Mouse (Mus musculus) embryonic facial prominence, embryonic 14.5 days (tissue): ENCODE data around the gene Prss12. TPM values are rescaled to one million over a fixed set of nuclear protein-coding genes. Genes with fewer than 3 reads are reported as not detected.
A peak's percentile ranks its signal among the peaks of the same experiment; 100 is the strongest.

Source experiments
- ATAC-seq: fragments of 200-750 bp; cut with Nextera tagmentation; 2 replicates; pipeline ENCODE4 v1.8.0; 2017; ENCODE audit warnings: low read depth, moderate number of reproducible peaks, moderate TSS enrichment
- DNase-seq: peaks from one replicate; pipeline ENCODE4 v3.0.0-alpha.2; 2015; ENCODE audit warnings: low spot score
- H3K27ac ChIP-seq: fragments of 300-500 bp; sonication (generic); replicated peaks from 2 replicates; pipeline ENCODE4 v1.5.1; 2014; ENCODE audit warnings: low read depth, mild to moderate bottlenecking, low read length, moderate library complexity
- H3K27me3 ChIP-seq: fragments of 300-500 bp; sonication (generic); replicated peaks from 2 replicates; pipeline ENCODE4 v1.6.1; 2014; ENCODE audit warnings: low read length; ENCODE audit not compliant: control insufficient read depth, insufficient read depth
- H3K36me3 ChIP-seq: fragments of 300-500 bp; sonication (generic); 2 replicates; pipeline ENCODE4 v1.6.1; 2014; ENCODE audit warnings: low read length, mixed read lengths; ENCODE audit not compliant: control insufficient read depth, insufficient read depth
- H3K4me1 ChIP-seq: fragments of 300-500 bp; sonication (generic); 2 replicates; pipeline ENCODE4 v1.6.1; 2014; ENCODE audit warnings: antibody characterized with exemption, low read length; ENCODE audit not compliant: control insufficient read depth, insufficient read depth
- H3K4me2 ChIP-seq: fragments of 300-500 bp; sonication (generic); 2 replicates; pipeline ENCODE4 v1.6.1; 2014; ENCODE audit warnings: low read depth, mild to moderate bottlenecking, low read length, moderate library complexity, mixed read lengths
- H3K4me3 ChIP-seq: fragments of 300-500 bp; sonication (generic); 2 replicates; pipeline ENCODE4 v1.5.1; 2014; ENCODE audit warnings: low read depth, mild to moderate bottlenecking, low read length
- H3K9ac ChIP-seq: fragments of 300-500 bp; sonication (generic); 2 replicates; pipeline ENCODE4 v1.6.1; 2014; ENCODE audit warnings: low read depth, mild to moderate bottlenecking, low read length, moderate library complexity, mixed read lengths
- H3K9me3 ChIP-seq: fragments of 300-500 bp; sonication (generic); 2 replicates; pipeline ENCODE4 v1.6.1; 2016; ENCODE audit warnings: low read length; ENCODE audit not compliant: control insufficient read depth
- WGBS: fragments of 180-500 bp; shearing (Covaris S2); extraction: QIAGEN DNeasy Blood & Tissue Kit; methylation state at CpG from one replicate; pipeline ENCODE4 v1.1.7; 2014; 5-methylcytosine and 5-hydroxymethylcytosine counted together
- polyA plus RNA-seq: library from polyadenylated mRNA; unstranded; fragments of >200 nt; fragmentation: Nextera tagmentation; extraction: Ambion mirVana; gene quantifications from 2 replicates; pipeline ENCODE4 v1.2.1, GENCODE M21; 2014

Prss12 gene
- 27.9 and 30.2 TPM in 2 replicates for polyA plus RNA-seq

GRCm38 (mm10) chr3:123446708-123447537 is at the start of gene Prss12:
Gene Prss12, plus strand, starts transcription at chr3:123446913.
- Histone ChIP-seq H3K27me3 (peaks cover 13% of the 10 kb centered on the region), H3K4me3 (peak within 1 kb of the TSS; percentile 79), H3K4me2 (peak within 1 kb of the TSS; percentile 99), H3K9ac (peak within 1 kb of the TSS; percentile 74), H3K4me1 (peaks cover 9% of the 10 kb centered on the region), H3K9me3 (no peaks in the 10 kb centered on the region), H3K27ac (peak within 1 kb of the TSS; percentile 29), H3K36me3 (no peaks in the 10 kb centered on the region)
- WGBS, result 1% methylated on average over 35 of the region's 84 CpGs
- ATAC-seq (peak; percentile 70), DNase-seq (peak; percentile 31)

GRCm38 (mm10) chr3:123397562-123398481 is 48.9 kb upstream of the Prss12 start:
- Histone ChIP-seq H3K4me3 (no peak overlapping the region), H3K36me3 (no peaks in the 10 kb centered on the region), H3K4me2 (no peak overlapping the region), H3K4me1 (peaks cover 4% of the 10 kb centered on the region; the same call in 1 of the 2 replicates), H3K27ac (peak overlapping the region; percentile 75), H3K9me3 (no peaks in the 10 kb centered on the region), H3K27me3 (no peaks in the 10 kb centered on the region), H3K9ac (no peak overlapping the region)
- WGBS, result 41% methylated on average over 9 of the region's 9 CpGs
- ATAC-seq (peak; percentile 88), DNase-seq (peak; percentile 90)

- Histone ChIP-seq H3K4me1 (no peaks in the 10 kb centered on the region), H3K36me3 (no peaks in the 10 kb centered on the region), H3K27ac (no peak overlapping the region), H3K9ac (no peak overlapping the region), H3K27me3 (no peaks in the 10 kb centered on the region), H3K9me3 (no peaks in the 10 kb centered on the region), H3K4me2 (no peak overlapping the region), H3K4me3 (no peak overlapping the region)
- ATAC-seq (no peak), DNase-seq (no peak)
- WGBS, result 78% methylated on average over 3 of the region's 3 CpGs
Observed at GRCm38 (mm10) chr3:123404945-123405344, 41.8 kb upstream of the Prss12 start.

GRCm38 (mm10) chr3:123411821-123412578 is 34.7 kb upstream of the Prss12 start:
- DNase-seq, result no peak
- no peak for ATAC-seq
- Histone ChIP-seq H3K4me3 (no peak overlapping the region), H3K27me3 (no peaks in the 10 kb centered on the region), H3K4me2 (no peak overlapping the region), H3K9ac (no peak overlapping the region), H3K27ac (no peak overlapping the region), H3K36me3 (no peaks in the 10 kb centered on the region), H3K4me1 (no peaks in the 10 kb centered on the region), H3K9me3 (no peaks in the 10 kb centered on the region)
- WGBS, result 76% methylated on average over 6 of the region's 6 CpGs

GRCm38 (mm10) chr3:123413173-123413572 is 33.5 kb upstream of the Prss12 start:
- no peaks in the 10 kb centered on the region for H3K4me1 ChIP-seq
- ATAC-seq (no peak), DNase-seq (no peak)
- no peaks in the 10 kb centered on the region for H3K27me3 ChIP-seq
- no peaks in the 10 kb centered on the region for H3K9me3 ChIP-seq
- no peak overlapping the region for H3K4me2 ChIP-seq
- no peak overlapping the region for H3K9ac ChIP-seq
- WGBS, result 69% methylated on average over 5 of the region's 5 CpGs
- no peaks in the 10 kb centered on the region for H3K36me3 ChIP-seq
- no peak overlapping the region for H3K4me3 ChIP-seq
- H3K27ac ChIP-seq, result no peak overlapping the region

- no peak overlapping the region for H3K27ac ChIP-seq
- no peaks in the 10 kb centered on the region for H3K9me3 ChIP-seq
- no peak for ATAC-seq
- H3K27me3 ChIP-seq, result no peaks in the 10 kb centered on the region
- no peak overlapping the region for H3K4me2 ChIP-seq
- no peaks in the 10 kb centered on the region for H3K36me3 ChIP-seq
- H3K4me3 ChIP-seq, result no peak overlapping the region
- DNase-seq, result no peak
- no peaks in the 10 kb centered on the region for H3K4me1 ChIP-seq
- H3K9ac ChIP-seq, result no peak overlapping the region
- WGBS, result 53% methylated on average over 2 of the region's 2 CpGs
Observed at GRCm38 (mm10) chr3:123425647-123426046, 21.1 kb upstream of the Prss12 start.

GRCm38 (mm10) chr3:123428005-123428404 is 18.7 kb upstream of the Prss12 start:
- Histone ChIP-seq H3K9me3 (no peaks in the 10 kb centered on the region), H3K36me3 (no peaks in the 10 kb centered on the region), H3K4me3 (no peak overlapping the region), H3K4me2 (no peak overlapping the region), H3K4me1 (no peaks in the 10 kb centered on the region), H3K27me3 (no peaks in the 10 kb centered on the region), H3K27ac (no peak overlapping the region), H3K9ac (no peak overlapping the region)
- ATAC-seq (no peak), DNase-seq (no peak)
- WGBS, result 49% methylated on average over 4 of the region's 4 CpGs
